Mouse (Mus musculus) kidney, postnatal 14 days (tissue): ENCODE data around the gene Btf3.

Experiments used
- DNase-seq: peaks from one replicate; pipeline ENCODE4 v3.0.0; 2022; ENCODE audit warnings: mixed read lengths

Gene Btf3

GRCm38 (mm10) chr13:98275646-98276045, 41.2 kb downstream of the Btf3 start:
- DNase-seq, result no peak

GRCm38 (mm10) chr13:98274023-98274422, 42.8 kb downstream of the Btf3 start:
- no peak for DNase-seq

- DNase-seq, result no peak
Measured at GRCm38 (mm10) chr13:98264111-98264510, 52.7 kb downstream of the Btf3 start.

GRCm38 (mm10) chr13:98263458-98263987, 53.3 kb downstream of the Btf3 start:
- no peak for DNase-seq

DNA sequence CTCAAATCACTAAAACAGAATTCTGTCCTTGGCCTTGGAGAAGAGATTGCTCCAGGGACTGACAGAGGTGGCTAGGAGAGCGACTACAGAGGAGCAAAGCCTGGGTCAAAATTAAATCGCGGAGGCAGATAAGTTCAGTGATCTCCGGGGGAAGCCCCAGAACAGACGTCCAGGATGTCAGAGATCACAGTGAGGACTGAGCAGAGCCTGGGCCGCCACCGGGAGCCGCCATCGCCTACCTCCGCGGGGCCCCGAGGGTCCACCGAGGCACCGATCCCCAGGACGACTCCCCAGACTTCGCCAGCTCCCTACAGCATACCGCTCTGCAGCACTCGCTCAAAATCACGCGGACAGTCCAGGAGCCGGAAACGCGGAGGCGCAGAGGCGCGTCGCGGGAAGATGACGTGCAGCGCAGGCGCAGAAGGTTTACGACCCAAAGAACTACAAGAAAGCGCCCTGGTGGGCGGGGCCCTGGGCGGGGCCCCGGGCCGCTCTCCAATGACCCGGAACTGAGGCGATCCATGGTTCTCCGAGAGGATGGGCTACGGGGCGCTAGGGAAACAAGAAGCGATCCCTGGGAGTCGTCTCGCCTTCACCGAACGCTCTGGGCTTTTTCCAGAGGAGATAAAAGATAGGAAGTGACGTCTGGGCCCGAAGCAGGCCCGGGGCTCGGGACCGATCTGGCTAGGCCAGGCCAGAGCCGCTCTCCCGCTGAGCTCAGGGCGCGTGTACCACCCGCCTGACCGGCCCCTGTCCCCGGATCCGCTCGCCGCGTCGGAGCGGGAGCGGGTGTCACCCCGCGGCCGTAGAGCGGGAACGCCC, 54.0 kb downstream of the Btf3 start, which contains the start of the genes Utp15 and Ankra2:
Gene Utp15, minus strand, starts transcription at position 406 of the 822 bp plus-strand sequence.
Gene Ankra2, plus strand, starts transcription at position 439 of the 822 bp plus-strand sequence.
- peak; percentile 99 for DNase-seq
